Mouse (Mus musculus) spleen, postnatal 36 days (tissue): ENCODE data around the gene Cdk20.

ENCODE experiments used
- DNase-seq, 2 experiments: peaks; one replicate each; pipeline ENCODE4 v3.0.0; 2022; ENCODE audit warnings: low spot score in 2 of 2, mixed read lengths in 1 of 2

The Cdk20 gene

DNA sequence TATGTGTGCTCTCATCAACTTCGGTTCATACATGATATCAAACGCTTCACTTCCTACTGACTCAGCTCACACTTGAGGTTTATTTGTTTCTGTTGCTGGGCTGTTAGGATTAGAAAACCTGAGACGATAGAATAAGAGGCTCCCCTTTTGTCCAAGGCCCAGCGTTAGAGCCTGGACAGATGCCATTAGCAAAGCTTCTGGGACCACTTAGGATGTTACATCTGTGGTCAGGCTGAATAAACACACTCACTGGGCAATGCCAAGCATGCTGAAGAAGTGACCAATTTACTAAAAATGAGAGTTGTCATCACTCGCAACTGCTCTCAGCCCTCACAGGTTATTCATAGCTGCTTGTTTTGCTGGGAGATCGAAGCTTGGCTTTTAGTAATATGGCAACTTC lies 57.8 kb downstream of the Cdk20 start:
- DNase-seq: no peak
